Mouse (Mus musculus) heart, adult 2 months (tissue): ENCODE measurements around the gene 1700019N19Rik. TPM values are rescaled to one million over a fixed set of nuclear protein-coding genes. Genes with fewer than 3 reads are reported as not detected.

ENCODE experiments used
- DNase-seq, 2 experiments: peaks; one replicate each; pipeline ENCODE4 v3.0.0; 2021
- H3K27ac ChIP-seq: fragments of 200-600 bp; 2 replicates; pipeline ENCODE4 v1.8.1; 2022
- H3K27me3 ChIP-seq: fragments of 200-500 bp; 2 replicates; pipeline ENCODE4 v1.6.1; 2012; ENCODE audit warnings: mild to moderate bottlenecking, low read length, inconsistent platforms, mixed read lengths; ENCODE audit not compliant: control insufficient read depth, insufficient read depth
- H3K36me3 ChIP-seq: fragments of 200-500 bp; 2 replicates; pipeline ENCODE4 v1.6.1; 2012; ENCODE audit warnings: low read length, inconsistent platforms; ENCODE audit not compliant: control insufficient read depth, insufficient read depth
- H3K4me1 ChIP-seq: fragments of 200-500 bp; 2 replicates; pipeline ENCODE4 v1.6.1; 2011; ENCODE audit warnings: low read length; ENCODE audit not compliant: control insufficient read depth, insufficient read depth
- H3K4me3 ChIP-seq: fragments of 200-600 bp; 2 replicates; pipeline ENCODE4 v1.8.1; 2022
- H3K79me2 ChIP-seq: fragments of 200-500 bp; replicated peaks from 2 replicates; pipeline ENCODE4 v1.6.1; 2012; ENCODE audit warnings: mild to moderate bottlenecking, inconsistent platforms, low read length, moderate library complexity, mixed read lengths; ENCODE audit not compliant: control insufficient read depth, insufficient read depth
- H3K9ac ChIP-seq: fragments of 200-500 bp; 2 replicates; pipeline ENCODE4 v1.6.1; 2012; ENCODE audit warnings: low read depth, mild to moderate bottlenecking, control low read depth, inconsistent platforms, low read length, mixed read lengths
- CTCF ChIP-seq: fragments of 200-600 bp; IDR thresholded peaks from 2 replicates; pipeline ENCODE4 v1.8.1; 2022; ENCODE audit warnings: antibody characterized with exemption, mild to moderate bottlenecking, moderate library complexity
- EP300 ChIP-seq: fragments of 200-500 bp; IDR thresholded peaks from 2 replicates; pipeline ENCODE4 v1.6.1; 2011; ENCODE audit warnings: low read depth, low read length, control low read depth; ENCODE audit not compliant: insufficient read depth
- POLR2A ChIP-seq: fragments of 200-500 bp; IDR thresholded peaks from 2 replicates; pipeline ENCODE4 v1.6.1; 2011; ENCODE audit warnings: mild to moderate bottlenecking, low read depth, low read length, control low read depth; ENCODE audit not compliant: insufficient read depth
- WGBS: fragments of 180-500 bp; shearing (Covaris S2); methylation state at CpG from one replicate; pipeline ENCODE4 v1.1.7; 2018; 5-methylcytosine and 5-hydroxymethylcytosine counted together
- intact Hi-C: fragments of 180-260 bp; cut with DNase I; formaldehyde crosslinking; loops from one replicate; pipeline ENCODE4 v1.15.1; 2025
- polyA plus RNA-seq: library from polyadenylated mRNA; depleted of rRNA; stranded (reverse); fragments of >200 nt; gene quantifications from 2 replicates; pipeline ENCODE4 v1.2.3, GENCODE M21; 2012
- total RNA-seq, 2 experiments: library from RNA; stranded (reverse); gene quantifications; 2 replicates each; pipeline ENCODE4 v1.2.3; 2021

The 1700019N19Rik gene
- total and polyA plus RNA-seq, 3 experiments: 0.29 TPM; not detected in 2

- intact Hi-C loops: no loop called here
- 30% methylated on average over 1 of the region's 1 CpGs for WGBS
- DNase-seq: no peak
- TF ChIP-seq CTCF: no peak
- no peak for TF ChIP-seq POLR2A
- TF ChIP-seq EP300: no peak
- no peak overlapping the region for H3K9ac ChIP-seq
- H3K27me3 ChIP-seq: no peaks in the 10 kb centered on the region
- H3K36me3 ChIP-seq: no peaks in the 10 kb centered on the region
- H3K4me3 ChIP-seq: no peak overlapping the region
- H3K79me2 ChIP-seq: no peaks in the 10 kb centered on the region
- no peak overlapping the region for H3K27ac ChIP-seq
- peaks cover 3% of the 10 kb centered on the region; the same call in 1 of the 2 replicates for H3K4me1 ChIP-seq
Measured at GRCm38 (mm10) chr19:58824316-58824715, 30.1 kb upstream of the 1700019N19Rik start.

GRCm38 (mm10) chr19:58823301-58823700, 29.0 kb upstream of the 1700019N19Rik start:
- 85% methylated on average over 3 of the region's 3 CpGs for WGBS
- no peaks in the 10 kb centered on the region for H3K27me3 ChIP-seq
- intact Hi-C loops: no loop called here

GRCm38 (mm10) chr19:58822454-58823200, 28.4 kb upstream of the 1700019N19Rik start:
- Histone ChIP-seq H3K9ac (no peak overlapping the region), H3K79me2 (no peaks in the 10 kb centered on the region), H3K4me1 (peaks cover 8% of the 10 kb centered on the region), H3K27ac (peak overlapping the region; percentile 86), H3K27me3 (no peaks in the 10 kb centered on the region), H3K36me3 (no peaks in the 10 kb centered on the region), H3K4me3 (no peak overlapping the region)
- intact Hi-C loops: no loop called here
- peak; percentile 77 to 89 for DNase-seq
- 52% methylated on average over 20 of the region's 20 CpGs for WGBS
- TF ChIP-seq CTCF: no peak
- TF ChIP-seq EP300: peak; percentile 71
- TF ChIP-seq POLR2A: 0 out of 2 replicates have a peak, but pooled peaks have one; percentile 32

More at GRCm38 (mm10) chr19:58823301-58823700, 29.0 kb upstream of the 1700019N19Rik start:
- Histone ChIP-seq H3K4me3 (no peak overlapping the region), H3K36me3 (no peaks in the 10 kb centered on the region), H3K9ac (no peak overlapping the region), H3K4me1 (peaks cover 8% of the 10 kb centered on the region), H3K27ac (peak overlapping the region; percentile 86; the same call in 1 of the 2 replicates), H3K79me2 (no peaks in the 10 kb centered on the region)
- TF ChIP-seq CTCF (no peak), POLR2A (no peak), EP300 (no peak)
- no peak for DNase-seq

GRCm38 (mm10) chr19:58818571-58819415, 24.5 kb upstream of the 1700019N19Rik start:
- Histone ChIP-seq H3K4me3 (no peak overlapping the region), H3K27ac (peak overlapping the region; percentile 75), H3K4me1 (peaks cover 18% of the 10 kb centered on the region), H3K27me3 (no peaks in the 10 kb centered on the region), H3K36me3 (no peaks in the 10 kb centered on the region), H3K79me2 (no peaks in the 10 kb centered on the region), H3K9ac (no peak overlapping the region; the same call in 1 of the 2 replicates)
- DNase-seq: peak; percentile 39 to 48
- TF ChIP-seq POLR2A (0 out of 2 replicates have a peak, but pooled peaks have one; percentile 21), CTCF (no peak)
- 20% methylated on average over 14 of the region's 14 CpGs for WGBS
- intact Hi-C loops: no loop called here

DNA sequence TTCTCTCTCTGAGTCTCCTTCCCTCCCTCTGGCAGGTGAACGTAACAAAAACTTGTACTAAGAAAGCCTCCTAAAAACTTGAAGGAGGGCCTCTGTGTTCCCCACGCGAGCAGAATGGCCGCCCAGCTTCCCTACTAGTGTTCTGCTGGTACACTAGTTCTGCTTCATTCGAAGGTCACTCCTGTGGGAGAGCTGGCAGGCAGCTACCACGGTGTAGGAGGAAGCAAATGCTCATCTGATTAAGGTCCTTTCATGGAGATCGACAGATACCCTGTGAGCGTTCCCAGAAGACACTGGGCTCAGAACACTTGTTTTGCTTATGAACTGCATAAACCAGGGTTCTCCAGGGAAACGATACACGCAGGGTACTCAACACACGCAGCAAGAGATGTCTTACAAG, 23.1 kb upstream of the 1700019N19Rik start:
- H3K27ac ChIP-seq: peak overlapping the region; percentile 75
- no peak overlapping the region for H3K4me3 ChIP-seq
- intact Hi-C loops: no loop called here
- WGBS: 72% methylated on average over 11 of the region's 11 CpGs
- no peaks in the 10 kb centered on the region for H3K36me3 ChIP-seq
- DNase-seq: no peak
- TF ChIP-seq POLR2A: no peak
- TF ChIP-seq EP300: no peak
- no peak for TF ChIP-seq CTCF
- H3K4me1 ChIP-seq: peaks cover 18% of the 10 kb centered on the region
- no peaks in the 10 kb centered on the region for H3K27me3 ChIP-seq
- no peaks in the 10 kb centered on the region for H3K79me2 ChIP-seq
- no peak overlapping the region for H3K9ac ChIP-seq
